In the genomic region with DNA sequence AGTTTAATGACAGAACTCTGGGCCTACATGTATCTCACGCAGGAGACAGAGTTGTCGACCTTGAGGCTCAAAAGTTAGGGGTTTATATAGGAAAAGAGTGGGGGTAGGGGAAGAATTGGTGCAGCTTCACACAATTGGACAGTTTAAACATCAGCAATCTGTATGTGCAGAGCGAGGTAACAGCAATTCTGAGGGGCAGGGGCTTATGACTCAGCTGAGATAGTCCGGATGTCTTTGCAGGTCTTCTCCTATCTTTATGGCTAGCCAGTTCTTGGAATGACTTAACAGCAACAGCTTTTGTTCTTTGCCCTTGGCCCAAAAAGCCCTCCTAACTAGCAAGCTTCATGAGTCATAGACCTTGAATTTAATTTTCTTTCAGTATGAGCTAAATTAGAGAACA, we compare ENCODE assay signal across 16 mouse cellular contexts. TPM values are rescaled to one million over a fixed set of nuclear protein-coding genes. Genes with fewer than 3 reads are reported as not detected.
DNase-seq lines count a peak whose midpoint lies in the region; TF ChIP-seq lines count a peak whose summit lies in the region.
"Not testable (repeated sequence)": the region's sequence is repeated elsewhere in the genome, so short reads cannot be mapped to it uniquely, and the experiment has no call there.
"Had no signal": no experiment of that assay in that cellular context is flagged by ENCODE, and none has a peak within 500 bp of the region (broad histone marks: within the 10 kb centered on the region; RNA-seq: fewer than 3 reads in every experiment).

No protein-coding gene starts in this region.

- peak; percentile 60 to 83 for DNase-seq in adrenal gland, adult (ENCODE audit: inconsistent age in 2 of 2, low spot score in 1 of 2)
- DNase-seq in adrenal gland, adult 2 months = peak; percentile 64
- DNase-seq in adrenal gland, adult 8-10 months = peak; percentile 47
- DNase-seq in adrenal gland, postnatal 10 days = peak; percentile 23
- DNase-seq in adrenal gland, postnatal 14 days = peak; percentile 29
- DNase-seq in adrenal gland, postnatal 36 days = peak; percentile 26 to 40

- not testable (repeated sequence) for TF ChIP-seq POLR2A in testis, adult 2 months (IDR thresholded peaks at IDR 0.05; ENCODE audit: control insufficient read depth, low read depth, low read length)

- H3K4me3 ChIP-seq in testis, adult 2 months (ENCODE audit: control insufficient read depth, low read depth, low read length) = not testable (repeated sequence)

- not testable (repeated sequence) for H3K27me3 ChIP-seq in testis, adult 2 months (ENCODE audit: control insufficient read depth, insufficient read depth, low read length)

- not testable (repeated sequence) for H3K4me1 ChIP-seq in testis, adult 2 months (ENCODE audit: control insufficient read depth, insufficient read depth, low read length)

- TF ChIP-seq CTCF in testis, adult 2 months (IDR thresholded peaks at IDR 0.05; ENCODE audit: control insufficient read depth, insufficient read depth, insufficient replicate concordance, low read depth, low read length) = not testable (repeated sequence)

- H3K27ac ChIP-seq in testis, adult 2 months (ENCODE audit: control insufficient read depth, insufficient read depth, low read depth, low read length) = 0 out of 2 replicates have a peak overlapping the region, but pooled peaks have one; percentile 5

- H3K36me3 ChIP-seq in testis, adult 2 months (ENCODE audit: control insufficient read depth, insufficient read depth, low read length) = not testable (repeated sequence)

RNA-seq across cellular contexts. Expression of a gene that starts 28.8 kb away (rescaled TPM):
- total RNA-seq in adrenal gland, adult 2 months (2021) = not detected
- polyA plus RNA-seq in adrenal gland, adult 2 months (2012; rRNA removed) = not detected in 2 replicates
- not detected for total RNA-seq in adrenal gland, adult 8-10 months (2022)
- total RNA-seq in adrenal gland, postnatal 10 days (2021) = not detected
- not detected in 2 replicates for total RNA-seq in adrenal gland, postnatal 14 days (2021)
- total RNA-seq in adrenal gland, postnatal 36 days (2021) = not detected
- polyA plus RNA-seq in testis, adult 2 months (2012; rRNA removed) = 0.05 TPM in 2 replicates
- total RNA-seq: adrenal gland, adult 18-20 months; adrenal gland, postnatal 25 days; adrenal gland, postnatal 4 days; MEL had no signal
- polyA plus RNA-seq: activated CD4-positive, CD25-positive, alpha-beta regulatory T cell, adult 4 months; brain, embryonic 14.5 days; C2C12; G1E; Patski had no signal
